Mouse (Mus musculus) bone marrow macrophage, adult 2 months (primary cell): ENCODE data around the gene Arhgef12.

ENCODE experiments used
- CTCF ChIP-seq: IDR thresholded peaks from 2 replicates; pipeline ENCODE4 v1.5.1; 2012; ENCODE audit warnings: low read depth, mild to moderate bottlenecking, low read length, moderate library complexity
- POLR2A ChIP-seq: IDR thresholded peaks from 2 replicates; pipeline ENCODE4 v1.6.1; 2012; ENCODE audit warnings: mild to moderate bottlenecking, low read depth, low read length, borderline replicate concordance

GRCm38 (mm10) chr9:43107555-43107954, 516 bp upstream of the Arhgef12 start:
- no peak for TF ChIP-seq CTCF
- no peak for TF ChIP-seq POLR2A
